Mouse (Mus musculus) kidney, adult 2 months (tissue): ENCODE measurements around the gene Lipe.

ENCODE experiments used
- CTCF ChIP-seq: fragments of 200-500 bp; conservative IDR thresholded peaks from 2 replicates; pipeline ENCODE4 v1.5.1; 2011; ENCODE audit warnings: low read depth, mild to moderate bottlenecking, control low read depth, low read length, moderate library complexity, mixed read lengths; ENCODE audit not compliant: insufficient read depth, insufficient read length
- POLR2A ChIP-seq: fragments of 200-500 bp; IDR thresholded peaks from one replicate; pipeline ENCODE4 v1.6.1; 2011; ENCODE audit warnings: low read depth, low read length, control low read depth

GRCm38 (mm10) chr7:25387811-25388440, 10.6 kb downstream of the Lipe start:
- TF ChIP-seq CTCF (no peak), POLR2A (no peak)
